Comparison of ENCODE assay signal across 9 mouse cellular contexts in genomic region chr2:166377329-166377728, GRCm38 (mm10).
DNase-seq lines count a peak whose midpoint lies in the region; ATAC-seq and TF ChIP-seq lines count a peak whose summit lies in the region.
"Had no signal": no experiment of that assay in that cellular context is flagged by ENCODE, and none has a peak within 500 bp of the region (broad histone marks: within the 10 kb centered on the region; RNA-seq: fewer than 3 reads in every experiment).

No protein-coding gene starts in this region.

- TF ChIP-seq CTCF in stomach, postnatal 0 days (IDR thresholded peaks at IDR 0.05; ENCODE audit: low read depth): no peak
- no peak for TF ChIP-seq CTCF in lung, postnatal 0 days (IDR thresholded peaks at IDR 0.05)

- peak; percentile 38 to 64 for DNase-seq in cerebellum, postnatal 14 days
- no peak for DNase-seq in cerebellum, postnatal 36 days
- peak; percentile 56 to 62 for DNase-seq in right cerebral cortex, postnatal 10 days (ENCODE audit: low spot score in 2 of 2)
- DNase-seq in right cerebral cortex, postnatal 36 days (ENCODE audit: low spot score in 2 of 2): no peak
- peak; percentile 79 for DNase-seq in mesoderm, embryonic 11.5 days (ENCODE audit: low read depth, low spot score)
- DNase-seq in stomach, postnatal 0 days (ENCODE audit: low spot score): no peak
- no peak for DNase-seq in ovary, adult 18-20 months (ENCODE audit: low spot score)
- DNase-seq in lung, postnatal 0 days (ENCODE audit: low spot score): no peak
- DNase-seq: kidney, adult 9 months had no signal

- no peaks in the 10 kb centered on the region for H3K9me3 ChIP-seq in stomach, postnatal 0 days (ENCODE audit: control insufficient read depth, low read length)
- no peaks in the 10 kb centered on the region for H3K9me3 ChIP-seq in lung, postnatal 0 days (ENCODE audit: low read length)

- WGBS in stomach, postnatal 0 days: 40% methylated on average over 3 of the region's 3 CpGs
- WGBS in lung, postnatal 0 days: 36% methylated on average over 3 of the region's 3 CpGs

- no peak overlapping the region for H3K9ac ChIP-seq in stomach, postnatal 0 days (ENCODE audit: low read length)
- H3K9ac ChIP-seq in lung, postnatal 0 days (replicated peaks; ENCODE audit: low read depth): no peak overlapping the region

- no peak overlapping the region for H3K4me2 ChIP-seq in stomach, postnatal 0 days (replicated peaks; ENCODE audit: low read depth)
- H3K4me2 ChIP-seq in lung, postnatal 0 days (replicated peaks; ENCODE audit: low read depth, low read length): no peak overlapping the region

- H3K27me3 ChIP-seq in stomach, postnatal 0 days (ENCODE audit: control insufficient read depth, insufficient read depth, low read length): no peaks in the 10 kb centered on the region
- H3K27me3 ChIP-seq in lung, postnatal 0 days (replicated peaks; ENCODE audit: insufficient read depth, low read length): no peaks in the 10 kb centered on the region

- 0 out of 2 replicates have a peak, but pooled peaks have one; percentile 35 for ATAC-seq in stomach, postnatal 0 days (ENCODE audit: low FRiP score, low TSS enrichment)
- ATAC-seq in lung, postnatal 0 days: no peak

- no peak for TF ChIP-seq EP300 in stomach, postnatal 0 days (optimal IDR thresholded peaks at IDR 0.05)
- no peak for TF ChIP-seq EP300 in lung, postnatal 0 days (IDR thresholded peaks at IDR 0.05)

- no peak overlapping the region for H3K4me3 ChIP-seq in stomach, postnatal 0 days (ENCODE audit: low read depth, low read length)
- H3K4me3 ChIP-seq in lung, postnatal 0 days (ENCODE audit: low read depth, low read length): no peak overlapping the region

- H3K36me3 ChIP-seq in stomach, postnatal 0 days (ENCODE audit: control insufficient read depth, insufficient read depth, low read length): no peaks in the 10 kb centered on the region
- H3K36me3 ChIP-seq in lung, postnatal 0 days (ENCODE audit: insufficient read depth, low read length): no peaks in the 10 kb centered on the region

- no peak overlapping the region for H3K27ac ChIP-seq in stomach, postnatal 0 days (replicated peaks)
- H3K27ac ChIP-seq in lung, postnatal 0 days (ENCODE audit: low read length): no peak overlapping the region

- no peaks in the 10 kb centered on the region for H3K4me1 ChIP-seq in stomach, postnatal 0 days (replicated peaks; ENCODE audit: control insufficient read depth, insufficient read depth)
- H3K4me1 ChIP-seq in lung, postnatal 0 days (ENCODE audit: insufficient read depth, low read depth, low read length): no peaks in the 10 kb centered on the region

Comparison
In these comparisons a context has a peak if more than half of its experiments do, and no peak if none do; other contexts are left out.
1. DNase-seq: peak in cerebellum, postnatal 14 days (2 of 2), right cerebral cortex, postnatal 10 days (2 of 2) and mesoderm, embryonic 11.5 days (single experiment); none in cerebellum, postnatal 36 days (0 of 2), right cerebral cortex, postnatal 36 days (0 of 2), stomach, postnatal 0 days (single experiment), ovary, adult 18-20 months (single experiment) and lung, postnatal 0 days (single experiment).